In genomic region chrX:160766233-160766616, GRCm38 (mm10) we compare ENCODE assay signal across 7 mouse cellular contexts. TPM values are rescaled to one million over a fixed set of nuclear protein-coding genes. Genes with fewer than 3 reads are reported as not detected.
DNase-seq lines count a peak whose midpoint lies in the region; ATAC-seq and TF ChIP-seq lines count a peak whose summit lies in the region.

No protein-coding gene starts in this region.

- peak; percentile 88 for ATAC-seq in limb, embryonic 11.5 days (ENCODE audit: insufficient number of reproducible peaks, low FRiP score, low TSS enrichment, low read depth)
- ATAC-seq in neural tube, embryonic 13.5 days (ENCODE audit: low read depth): peak; percentile 92

- no peaks in the 10 kb centered on the region for H3K27me3 ChIP-seq in thymus, adult 2 months (ENCODE audit: control insufficient read depth, insufficient read depth, low read length)
- H3K27me3 ChIP-seq in limb, embryonic 11.5 days (ENCODE audit: control insufficient read depth, insufficient read depth, low read length): no peaks in the 10 kb centered on the region; the same call in 1 of the 2 replicates
- H3K27me3 ChIP-seq in neural tube, embryonic 13.5 days: peaks cover 46% of the 10 kb centered on the region

- peak overlapping the region; percentile 45 for H3K4me3 ChIP-seq in thymus, adult 2 months (ENCODE audit: control insufficient read depth, insufficient read depth, low read length)
- H3K4me3 ChIP-seq in embryonic fibroblast, embryonic 13.5 days (ENCODE audit: insufficient read depth, low read length): peak overlapping the region; percentile 77
- peak overlapping the region; percentile 28 for H3K4me3 ChIP-seq in limb, embryonic 11.5 days (ENCODE audit: low read depth, low read length)
- H3K4me3 ChIP-seq in neural tube, embryonic 13.5 days: peak overlapping the region; percentile 46

- no peaks in the 10 kb centered on the region for H3K36me3 ChIP-seq in thymus, adult 2 months (ENCODE audit: control insufficient read depth, insufficient read depth, low read length)
- H3K36me3 ChIP-seq in limb, embryonic 11.5 days (ENCODE audit: control insufficient read depth, insufficient read depth, low read length): no peaks in the 10 kb centered on the region
- no peaks in the 10 kb centered on the region for H3K36me3 ChIP-seq in neural tube, embryonic 13.5 days

- no peak for TF ChIP-seq CTCF in thymus, adult 2 months (IDR thresholded peaks at IDR 0.05; ENCODE audit: borderline replicate concordance, control insufficient read depth, extremely low read depth, insufficient read depth, low read length, poor library complexity)
- no peak for TF ChIP-seq CTCF in embryonic fibroblast, embryonic 13.5 days (IDR thresholded peaks at IDR 0.05; ENCODE audit: borderline replicate concordance, insufficient read depth, low read length)

- under 1% methylated on average over 15 of the region's 15 CpGs for WGBS in thymus, adult 2 months
- 28% methylated on average over 15 of the region's 15 CpGs for WGBS in limb, embryonic 11.5 days
- 20% methylated on average over 15 of the region's 15 CpGs for WGBS in neural tube, embryonic 13.5 days

- H3K9ac ChIP-seq in limb, embryonic 11.5 days (ENCODE audit: low read length): no peak overlapping the region; the same call in 1 of the 2 replicates
- peak overlapping the region; percentile 43; the same call in 1 of the 2 replicates for H3K9ac ChIP-seq in neural tube, embryonic 13.5 days

- no peak for TF ChIP-seq POLR2A in thymus, adult 2 months (IDR thresholded peaks at IDR 0.05; ENCODE audit: control insufficient read depth, extremely low read depth, insufficient read depth, low read length, poor library complexity)
- no peak for TF ChIP-seq POLR2A in embryonic fibroblast, embryonic 13.5 days (IDR thresholded peaks at IDR 0.05; ENCODE audit: low read depth, low read length)

- no peak for DNase-seq in thymus, adult 2 months
- DNase-seq in thymus, adult 18-20 months: no peak
- DNase-seq in limb, embryonic 11.5 days (ENCODE audit: low spot score): no peak
- no peak for DNase-seq in frontal cortex, postnatal 10 days (ENCODE audit: low spot score in 2 of 2)
- DNase-seq in retina, embryonic 14.5 days (ENCODE audit: low spot score): no peak

- H3K4me1 ChIP-seq in thymus, adult 2 months (replicated peaks; ENCODE audit: control insufficient read depth, insufficient read depth, low read length): no peaks in the 10 kb centered on the region
- H3K4me1 ChIP-seq in embryonic fibroblast, embryonic 13.5 days (ENCODE audit: control insufficient read depth, insufficient read depth, low read length): no peaks in the 10 kb centered on the region
- no peaks in the 10 kb centered on the region for H3K4me1 ChIP-seq in limb, embryonic 11.5 days (ENCODE audit: control insufficient read depth, insufficient read depth, low read length)
- H3K4me1 ChIP-seq in neural tube, embryonic 13.5 days (replicated peaks): no peaks in the 10 kb centered on the region

- H3K4me2 ChIP-seq in limb, embryonic 11.5 days (ENCODE audit: low read depth, severe bottlenecking): peak overlapping the region; percentile 22
- peak overlapping the region; percentile 50 for H3K4me2 ChIP-seq in neural tube, embryonic 13.5 days

- H3K27ac ChIP-seq in thymus, adult 2 months (ENCODE audit: control insufficient read depth, insufficient read depth, low read length): peak overlapping the region; percentile 14; the same call in 1 of the 2 replicates
- no peak overlapping the region for H3K27ac ChIP-seq in embryonic fibroblast, embryonic 13.5 days (ENCODE audit: insufficient read depth, low read length)
- H3K27ac ChIP-seq in limb, embryonic 11.5 days (replicated peaks; ENCODE audit: low read depth, low read length): no peak overlapping the region
- H3K27ac ChIP-seq in neural tube, embryonic 13.5 days (replicated peaks): no peak overlapping the region

- H3K9me3 ChIP-seq in limb, embryonic 11.5 days (ENCODE audit: control insufficient read depth, low read length): no peaks in the 10 kb centered on the region
- H3K9me3 ChIP-seq in neural tube, embryonic 13.5 days: no peaks in the 10 kb centered on the region

RNA-seq across cellular contexts. Expression of gene Rs1, which starts 1.6 kb away (rescaled TPM):
- polyA plus RNA-seq in thymus, adult 2 months (2012; rRNA removed): not detected in 2 replicates
- polyA plus RNA-seq in embryonic fibroblast, embryonic 13.5 days (2011; ENCODE audit: insufficient read length, low read depth, missing spikeins): not detected in 2 replicates
- not detected in 2 replicates for polyA plus RNA-seq in limb, embryonic 11.5 days (2014; fragmentation: Nextera tagmentation; extraction: Ambion mirVana)
- 0.03 TPM in 1 of 2 replicates, not detected in the other for polyA plus RNA-seq in neural tube, embryonic 13.5 days (2015; fragmentation: Nextera tagmentation; extraction: Ambion mirVana)

RNA-seq across cellular contexts. Expression of gene Ppef1, which starts 30.7 kb away (rescaled TPM):
- polyA plus RNA-seq in thymus, adult 2 months (2012; rRNA removed): not detected in 2 replicates
- polyA plus RNA-seq in embryonic fibroblast, embryonic 13.5 days (2011; ENCODE audit: insufficient read length, low read depth, missing spikeins): 1.0 and 2.2 TPM in 2 replicates
- polyA plus RNA-seq in limb, embryonic 11.5 days (2014; fragmentation: Nextera tagmentation; extraction: Ambion mirVana): 0.39 TPM in 1 of 2 replicates, not detected in the other
- polyA plus RNA-seq in neural tube, embryonic 13.5 days (2015; fragmentation: Nextera tagmentation; extraction: Ambion mirVana): 21.0 and 28.5 TPM in 2 replicates
